Comparison of ENCODE assay signal across 16 mouse cellular contexts in the genomic region with DNA sequence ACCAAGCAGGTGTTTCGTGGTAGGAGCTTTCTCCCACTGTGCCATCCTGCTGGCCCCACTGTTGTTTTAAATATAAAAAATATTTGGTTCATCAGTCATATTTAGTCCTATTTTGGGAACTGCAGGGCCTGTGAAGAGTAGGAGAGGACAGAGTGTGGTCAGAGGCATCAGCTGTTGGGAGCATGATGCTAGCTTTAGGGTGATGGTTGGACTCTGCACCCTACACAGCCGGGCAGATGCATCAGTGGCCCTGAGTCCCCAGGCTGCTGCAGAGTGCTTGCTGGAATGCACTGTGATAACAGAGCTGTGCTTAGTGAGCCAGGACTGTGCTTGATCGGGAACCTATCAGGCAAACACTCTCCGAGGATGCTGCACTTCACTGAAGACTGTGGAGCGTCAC.
"Had no signal": no experiment of that assay in that cellular context is flagged by ENCODE, and none has a peak within 500 bp of the region (broad histone marks: within the 10 kb centered on the region; RNA-seq: fewer than 3 reads in every experiment).

No protein-coding gene starts in this region.

- H3K27me3 ChIP-seq: neural tube, embryonic 12.5 days; neural tube, embryonic 13.5 days; neural tube, embryonic 15.5 days; stomach, embryonic 15.5 days had no signal

- H3K9me3 ChIP-seq: neural tube, embryonic 12.5 days; neural tube, embryonic 13.5 days; neural tube, embryonic 15.5 days; stomach, embryonic 15.5 days had no signal

- DNase-seq: retina, postnatal 1 day; right cerebral cortex, adult 18-20 months; right cerebral cortex, postnatal 14 days; right cerebral cortex, postnatal 25 days; right cerebral cortex, postnatal 4 days; spleen, adult 18-20 months; thymus, adult 18-20 months; thymus, adult 2 months; thymus, postnatal 14 days; thymus, postnatal 25 days; thymus, postnatal 36 days; thymus, postnatal 4 days had no signal

- H3K4me1 ChIP-seq: neural tube, embryonic 12.5 days; neural tube, embryonic 13.5 days; neural tube, embryonic 15.5 days; stomach, embryonic 15.5 days had no signal

- H3K4me3 ChIP-seq: neural tube, embryonic 12.5 days; neural tube, embryonic 13.5 days; neural tube, embryonic 15.5 days; stomach, embryonic 15.5 days had no signal

- H3K4me2 ChIP-seq: neural tube, embryonic 12.5 days; neural tube, embryonic 13.5 days; neural tube, embryonic 15.5 days; stomach, embryonic 15.5 days had no signal
